Mouse (Mus musculus) forebrain, embryonic 14.5 days (tissue): Measurements from ENCODE around the gene Gpa33. TPM values are rescaled to one million over a fixed set of nuclear protein-coding genes. Genes with fewer than 3 reads are reported as not detected.
A peak's percentile ranks its signal among the peaks of the same experiment; 100 is the strongest.

Experiments
- ATAC-seq: fragments of 200-750 bp; cut with Nextera tagmentation; 2 replicates; pipeline ENCODE4 v1.8.0; 2017; ENCODE audit warnings: mild to moderate bottlenecking, moderate library complexity
- DNase-seq: peaks from one replicate; pipeline ENCODE4 v3.0.0-alpha.2; 2015; ENCODE audit warnings: low spot score
- H3K27ac ChIP-seq: fragments of 300-500 bp; sonication (generic); 2 replicates; pipeline ENCODE4 v1.5.1; 2014; ENCODE audit warnings: low read depth, mild to moderate bottlenecking, control low read depth, low read length, moderate library complexity
- H3K27me3 ChIP-seq: fragments of 300-500 bp; sonication (generic); replicated peaks from 2 replicates; pipeline ENCODE4 v1.6.1; 2014; ENCODE audit warnings: low read length, control low read depth, mixed read lengths; ENCODE audit not compliant: control insufficient read depth, insufficient read depth
- H3K36me3 ChIP-seq: fragments of 300-500 bp; sonication (generic); 2 replicates; pipeline ENCODE4 v1.6.1; 2014; ENCODE audit warnings: low read length, control low read depth; ENCODE audit not compliant: control insufficient read depth, insufficient read depth
- H3K4me1 ChIP-seq: fragments of 300-500 bp; sonication (generic); 2 replicates; pipeline ENCODE4 v1.6.1; 2014; ENCODE audit warnings: antibody characterized with exemption, low read length, control low read depth; ENCODE audit not compliant: control insufficient read depth, insufficient read depth
- H3K4me2 ChIP-seq: fragments of 300-500 bp; sonication (generic); 2 replicates; pipeline ENCODE4 v1.6.1; 2014; ENCODE audit warnings: mild to moderate bottlenecking, control low read depth, low read length
- H3K4me3 ChIP-seq: fragments of 300-500 bp; sonication (generic); 2 replicates; pipeline ENCODE4 v1.5.1; 2014; ENCODE audit warnings: low read depth, low read length, control low read depth
- H3K9ac ChIP-seq: fragments of 300-500 bp; sonication (generic); 2 replicates; pipeline ENCODE4 v1.6.1; 2014; ENCODE audit warnings: mild to moderate bottlenecking, low read length, control low read depth, moderate library complexity
- H3K9me3 ChIP-seq: fragments of 300-500 bp; sonication (generic); replicated peaks from 2 replicates; pipeline ENCODE4 v1.6.1; 2016; ENCODE audit warnings: low read length, control low read depth, mixed read lengths; ENCODE audit not compliant: control insufficient read depth
- WGBS: fragments of 180-500 bp; shearing (Covaris S2); extraction: QIAGEN DNeasy Blood & Tissue Kit; methylation state at CpG from one replicate; pipeline ENCODE4 v1.1.7; 2014; 5-methylcytosine and 5-hydroxymethylcytosine counted together
- polyA plus RNA-seq: library from polyadenylated mRNA; unstranded; fragments of >200 nt; fragmentation: Nextera tagmentation; extraction: Ambion mirVana; gene quantifications from 2 replicates; pipeline ENCODE4 v1.2.1, GENCODE M21; 2014

Gpa33 gene
- polyA plus RNA-seq, 1 experiment from 2014 or later: not detected

GRCm38 (mm10) chr1:166167405-166167804 lies 37.4 kb downstream of the Gpa33 start:
- Histone ChIP-seq H3K36me3 (no peaks in the 10 kb centered on the region), H3K9ac (no peak overlapping the region), H3K4me1 (no peaks in the 10 kb centered on the region), H3K4me2 (no peak overlapping the region), H3K27me3 (no peaks in the 10 kb centered on the region), H3K27ac (no peak overlapping the region), H3K4me3 (no peak overlapping the region), H3K9me3 (no peaks in the 10 kb centered on the region)
- WGBS: 49% methylated on average over 4 of the region's 4 CpGs
- DNase-seq: no peak
- no peak for ATAC-seq

DNA sequence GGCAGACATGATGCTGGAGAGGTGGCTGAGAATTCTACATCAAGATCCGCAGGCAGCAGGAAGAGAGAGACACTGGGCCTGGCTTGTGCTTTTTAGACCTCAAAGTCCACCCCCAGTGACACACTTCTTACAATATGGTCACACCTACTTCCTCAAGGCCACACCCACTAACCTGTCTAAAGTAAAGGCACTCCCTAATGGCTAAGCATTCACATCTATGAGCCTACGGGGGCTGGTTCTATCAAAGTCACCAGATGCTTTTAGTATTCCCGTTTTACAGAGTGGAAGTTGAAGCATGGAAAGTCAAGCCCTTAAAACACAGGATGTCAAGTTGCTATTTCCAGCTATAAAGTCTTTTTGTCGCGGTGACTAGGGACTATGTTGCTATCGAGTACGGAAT lies 38.0 kb downstream of the Gpa33 start:
- H3K4me3 ChIP-seq: no peak overlapping the region
- ATAC-seq: no peak
- WGBS: 93% methylated on average over 7 of the region's 7 CpGs
- DNase-seq: no peak
- no peaks in the 10 kb centered on the region for H3K27me3 ChIP-seq
- H3K4me1 ChIP-seq: no peaks in the 10 kb centered on the region
- H3K4me2 ChIP-seq: no peak overlapping the region
- H3K9me3 ChIP-seq: no peaks in the 10 kb centered on the region
- no peak overlapping the region for H3K9ac ChIP-seq
- no peak overlapping the region for H3K27ac ChIP-seq
- H3K36me3 ChIP-seq: no peaks in the 10 kb centered on the region

DNA sequence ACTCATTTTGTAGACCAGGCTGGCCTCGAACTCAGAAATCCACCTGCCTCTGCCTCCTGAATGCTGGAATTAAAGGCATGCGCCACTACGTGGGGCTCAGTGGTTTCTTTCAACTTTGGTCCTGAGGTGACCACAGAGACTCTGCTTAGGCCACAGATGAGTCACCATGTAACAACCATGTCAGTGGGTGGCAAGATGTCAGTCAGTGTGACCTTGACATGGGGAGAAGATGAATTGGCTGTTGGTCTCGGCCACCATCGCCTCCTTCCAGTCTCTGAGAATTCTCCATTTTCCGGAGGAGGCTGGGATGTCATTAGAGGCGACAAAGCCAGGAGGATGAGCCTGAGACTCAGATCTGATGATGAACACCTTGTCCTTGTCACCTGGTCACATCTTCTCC lies 39.7 kb downstream of the Gpa33 start:
- ATAC-seq (no peak), DNase-seq (no peak)
- Histone ChIP-seq H3K27ac (no peak overlapping the region), H3K9ac (no peak overlapping the region), H3K4me2 (no peak overlapping the region), H3K4me1 (no peaks in the 10 kb centered on the region), H3K27me3 (no peaks in the 10 kb centered on the region), H3K9me3 (no peaks in the 10 kb centered on the region), H3K4me3 (no peak overlapping the region), H3K36me3 (no peaks in the 10 kb centered on the region)
- 91% methylated on average over 7 of the region's 7 CpGs for WGBS

GRCm38 (mm10) chr1:166170852-166171251 lies 40.8 kb downstream of the Gpa33 start:
- 97% methylated on average over 12 of the region's 12 CpGs for WGBS

DNA sequence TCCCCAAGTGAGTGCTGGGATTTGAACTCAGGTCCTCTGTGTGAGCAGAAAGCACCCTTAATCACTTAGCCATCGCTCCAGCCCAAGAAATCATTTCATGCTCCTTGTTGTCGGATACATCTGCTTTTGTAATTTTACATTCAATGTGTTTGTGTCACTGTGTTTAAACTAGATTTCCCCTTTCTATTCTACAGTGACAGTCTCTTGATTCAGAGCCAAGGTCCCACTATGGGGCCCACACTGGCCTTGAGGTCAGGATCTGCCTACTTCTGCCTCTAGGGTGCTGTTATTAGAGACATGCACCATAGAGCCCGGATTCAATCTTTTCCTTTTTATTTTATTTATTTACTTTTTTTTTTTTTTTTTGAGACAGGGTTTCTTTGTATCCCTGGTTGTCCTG lies 43.0 kb downstream of the Gpa33 start:
- H3K27ac ChIP-seq: no peak overlapping the region
- WGBS: 82% methylated on average over 3 of the region's 3 CpGs
- H3K27me3 ChIP-seq: no peaks in the 10 kb centered on the region
- no peaks in the 10 kb centered on the region for H3K36me3 ChIP-seq
- H3K9ac ChIP-seq: no peak overlapping the region
- no peaks in the 10 kb centered on the region for H3K9me3 ChIP-seq
- ATAC-seq: no peak
- no peak for DNase-seq
- H3K4me1 ChIP-seq: no peaks in the 10 kb centered on the region
- no peak overlapping the region for H3K4me3 ChIP-seq
- H3K4me2 ChIP-seq: no peak overlapping the region

More at GRCm38 (mm10) chr1:166170852-166171251, 40.8 kb downstream of the Gpa33 start:
- H3K9me3 ChIP-seq: no peaks in the 10 kb centered on the region
- H3K4me1 ChIP-seq: no peaks in the 10 kb centered on the region
- H3K9ac ChIP-seq: no peak overlapping the region
- H3K4me3 ChIP-seq: no peak overlapping the region
- no peaks in the 10 kb centered on the region for H3K36me3 ChIP-seq
- no peak overlapping the region for H3K27ac ChIP-seq
- DNase-seq (no peak), ATAC-seq (no peak)
- no peaks in the 10 kb centered on the region for H3K27me3 ChIP-seq
- H3K4me2 ChIP-seq: no peak overlapping the region

DNA sequence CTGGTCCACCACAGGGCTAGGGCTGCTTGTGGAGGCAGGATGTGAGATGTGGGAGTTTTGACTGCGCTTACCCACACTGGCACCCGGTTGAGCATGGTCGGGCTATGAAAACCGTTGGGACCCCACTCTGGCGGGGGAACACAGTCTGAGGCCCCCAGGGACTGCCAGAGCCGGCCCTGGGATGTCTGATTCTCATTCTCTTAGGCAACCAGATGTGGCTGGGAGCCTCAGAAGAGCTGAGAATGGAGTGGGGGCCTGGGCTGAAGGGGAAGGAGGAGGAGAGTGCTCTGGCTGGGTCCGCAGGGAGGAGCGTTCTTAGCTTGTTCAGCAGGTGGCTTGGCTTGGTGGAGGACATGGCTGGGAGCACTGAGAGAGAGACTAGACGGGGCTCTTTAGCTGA lies 43.6 kb downstream of the Gpa33 start:
- WGBS: 80% methylated on average over 9 of the region's 9 CpGs
- Histone ChIP-seq H3K4me1 (no peaks in the 10 kb centered on the region), H3K4me3 (no peak overlapping the region), H3K27ac (no peak overlapping the region), H3K4me2 (no peak overlapping the region), H3K9me3 (no peaks in the 10 kb centered on the region), H3K36me3 (no peaks in the 10 kb centered on the region), H3K9ac (no peak overlapping the region), H3K27me3 (no peaks in the 10 kb centered on the region)
- ATAC-seq (no peak), DNase-seq (no peak)

DNA sequence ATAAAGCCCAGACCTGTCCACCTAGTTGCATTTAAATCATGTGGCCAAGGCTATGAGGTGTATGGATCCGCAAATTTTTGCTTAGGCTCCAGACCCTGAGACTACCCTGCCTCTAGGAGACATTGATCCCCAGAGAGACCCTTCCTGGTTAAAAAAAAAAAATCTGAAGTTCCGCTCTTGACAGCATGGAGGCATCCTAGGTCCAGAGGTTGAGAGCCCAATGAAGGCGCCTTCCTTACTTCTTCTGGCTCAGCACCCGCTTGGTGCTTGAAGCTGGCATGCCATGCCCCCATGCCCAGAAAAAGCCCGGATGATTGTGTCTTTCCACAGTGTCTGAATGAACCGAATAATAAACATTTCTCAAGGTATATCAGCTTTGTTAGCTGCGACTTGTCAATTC lies 51.5 kb downstream of the Gpa33 start:
- H3K4me1 ChIP-seq: no peaks in the 10 kb centered on the region
- H3K27ac ChIP-seq: no peak overlapping the region
- no peak overlapping the region for H3K4me2 ChIP-seq
- no peaks in the 10 kb centered on the region for H3K9me3 ChIP-seq
- ATAC-seq: no peak
- WGBS: 91% methylated on average over 7 of the region's 7 CpGs
- H3K4me3 ChIP-seq: no peak overlapping the region
- no peak overlapping the region for H3K9ac ChIP-seq
- H3K27me3 ChIP-seq: no peaks in the 10 kb centered on the region
- no peaks in the 10 kb centered on the region for H3K36me3 ChIP-seq
- no peak for DNase-seq

- no peaks in the 10 kb centered on the region for H3K4me1 ChIP-seq
- H3K9ac ChIP-seq: no peak overlapping the region
- 60% methylated on average over 10 of the region's 10 CpGs for WGBS
- H3K4me2 ChIP-seq: no peak overlapping the region
- DNase-seq (peak; percentile 37), ATAC-seq (no peak)
- H3K36me3 ChIP-seq: no peaks in the 10 kb centered on the region
- no peak overlapping the region for H3K4me3 ChIP-seq
- no peaks in the 10 kb centered on the region for H3K27me3 ChIP-seq
- H3K9me3 ChIP-seq: no peaks in the 10 kb centered on the region
- H3K27ac ChIP-seq: no peak overlapping the region
Observed at GRCm38 (mm10) chr1:166182952-166183627, 53.1 kb downstream of the Gpa33 start.

- H3K27me3 ChIP-seq: no peaks in the 10 kb centered on the region
- 86% methylated on average over 22 of the region's 22 CpGs for WGBS
- no peak overlapping the region for H3K4me2 ChIP-seq
- no peak overlapping the region for H3K9ac ChIP-seq
- H3K36me3 ChIP-seq: no peaks in the 10 kb centered on the region
- no peak overlapping the region for H3K4me3 ChIP-seq
- no peak overlapping the region for H3K27ac ChIP-seq
- no peak for ATAC-seq
- no peaks in the 10 kb centered on the region for H3K4me1 ChIP-seq
- no peaks in the 10 kb centered on the region for H3K9me3 ChIP-seq
- no peak for DNase-seq
Observed at GRCm38 (mm10) chr1:166184391-166185229, 54.6 kb downstream of the Gpa33 start.
